Mouse (Mus musculus): Measurements from ENCODE around the gene Pkm.
A peak's percentile ranks its signal among the peaks of the same experiment; 100 is the strongest.

- TF ChIP-seq EP300 (IDR thresholded peaks at IDR 0.05) (peak; percentile 7), CTCF (IDR thresholded peaks at IDR 0.05) (no peak)
Measured at GRCm38 (mm10) chr9:59692145-59692544, 36.0 kb downstream of the Pkm start.

All from lung, postnatal 0 days (tissue).